Mouse (Mus musculus) cerebellum, adult 2 months (tissue): ENCODE data around the gene Gatd1. TPM values are rescaled to one million over a fixed set of nuclear protein-coding genes. Genes with fewer than 3 reads are reported as not detected.

Source experiments
- DNase-seq, 2 experiments: peaks; one replicate each; pipeline ENCODE4 v3.0.0; 2021
- H3K27ac ChIP-seq: fragments of 200-500 bp; 2 replicates; pipeline ENCODE4 v1.5.1; 2012; ENCODE audit warnings: low read length, control low read depth, inconsistent platforms; ENCODE audit not compliant: insufficient read depth
- H3K27me3 ChIP-seq: fragments of 200-500 bp; 2 replicates; pipeline ENCODE4 v1.6.1; 2012; ENCODE audit warnings: inconsistent platforms, mild to moderate bottlenecking, low read length, moderate library complexity; ENCODE audit not compliant: control insufficient read depth, insufficient read depth
- H3K4me1 ChIP-seq: fragments of 200-500 bp; 2 replicates; pipeline ENCODE4 v1.6.1; 2011; ENCODE audit warnings: low read length; ENCODE audit not compliant: control insufficient read depth, insufficient read depth
- H3K4me3 ChIP-seq: fragments of 200-500 bp; replicated peaks from 2 replicates; pipeline ENCODE3; 2011; ENCODE audit warnings: mild to moderate bottlenecking, low read depth, low read length, control low read depth; ENCODE audit not compliant: insufficient read depth
- CTCF ChIP-seq: fragments of 200-500 bp; IDR thresholded peaks from 2 replicates; pipeline ENCODE4 v1.5.1; 2011; ENCODE audit warnings: low read depth, mild to moderate bottlenecking, control low read depth, low read length, moderate library complexity, borderline replicate concordance; ENCODE audit not compliant: insufficient read depth
- POLR2A ChIP-seq: fragments of 200-500 bp; IDR thresholded peaks from 2 replicates; pipeline ENCODE4 v1.6.1; 2011; ENCODE audit warnings: low read length, control low read depth, borderline replicate concordance; ENCODE audit not compliant: insufficient read depth
- WGBS: fragments of 180-500 bp; shearing (Covaris S2); methylation state at CpG from one replicate; pipeline ENCODE4 v1.1.7; 2018; 5-methylcytosine and 5-hydroxymethylcytosine counted together
- polyA plus RNA-seq: library from polyadenylated mRNA; depleted of rRNA; stranded (reverse); fragments of >200 nt; gene quantifications from 2 replicates; pipeline ENCODE4 v1.2.3, GENCODE M21; 2012; rRNA removed

Gatd1 gene
- polyA plus RNA-seq, 1 experiment = 49.2 TPM

DNA sequence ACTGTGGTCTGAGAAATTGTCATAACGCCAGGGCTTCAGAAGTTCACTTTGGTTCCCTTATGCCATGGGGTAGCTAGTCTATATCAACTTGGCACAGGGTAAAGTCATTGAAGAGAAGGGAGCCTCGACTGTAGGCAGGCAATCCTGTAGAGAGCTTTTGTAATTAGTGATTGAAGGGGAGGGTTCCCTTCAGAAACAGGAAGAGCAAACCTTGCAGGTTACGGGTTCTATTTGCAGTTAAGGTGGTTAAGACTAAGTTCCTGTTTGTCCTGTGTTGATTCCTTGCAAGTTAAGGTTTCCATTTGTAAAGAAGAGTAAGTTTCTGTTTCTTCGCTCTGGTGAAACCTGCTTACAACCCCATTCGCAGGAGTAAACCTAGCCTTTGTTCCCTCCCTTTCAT is 44.0 kb downstream of the Gatd1 start:
- TF ChIP-seq POLR2A = no peak
- TF ChIP-seq CTCF = no peak
- H3K27ac ChIP-seq = no peak overlapping the region
- H3K4me1 ChIP-seq = no peaks in the 10 kb centered on the region
- no peak for DNase-seq
- H3K4me3 ChIP-seq = no peak overlapping the region
- no peaks in the 10 kb centered on the region for H3K27me3 ChIP-seq
- 73% methylated on average over 5 of the region's 5 CpGs for WGBS

DNA sequence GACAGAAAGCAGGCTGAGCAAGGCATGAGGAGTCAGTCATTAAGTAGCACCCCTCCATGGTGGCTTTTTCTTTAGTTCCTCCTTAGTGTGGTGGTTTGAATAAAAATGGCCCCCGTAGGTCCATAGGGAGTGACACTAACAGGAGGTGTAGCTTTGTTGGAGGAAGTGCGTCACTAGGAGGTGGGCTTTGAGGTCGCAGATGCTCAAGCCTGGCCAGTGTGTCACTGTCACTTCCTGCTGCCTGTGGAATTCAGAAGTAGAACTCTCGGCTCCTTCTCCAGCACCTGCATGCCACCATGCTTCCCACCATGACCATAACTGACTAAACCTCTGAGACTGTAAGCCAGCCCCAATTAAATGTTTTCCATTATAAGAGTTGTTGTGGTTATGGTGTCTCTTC is 46.6 kb downstream of the Gatd1 start:
- no peaks in the 10 kb centered on the region for H3K4me1 ChIP-seq
- no peak for DNase-seq
- 80% methylated on average over 4 of the region's 4 CpGs for WGBS
- no peak overlapping the region for H3K27ac ChIP-seq
- TF ChIP-seq CTCF = no peak
- TF ChIP-seq POLR2A = no peak
- no peaks in the 10 kb centered on the region for H3K27me3 ChIP-seq
- H3K4me3 ChIP-seq = no peak overlapping the region

DNA sequence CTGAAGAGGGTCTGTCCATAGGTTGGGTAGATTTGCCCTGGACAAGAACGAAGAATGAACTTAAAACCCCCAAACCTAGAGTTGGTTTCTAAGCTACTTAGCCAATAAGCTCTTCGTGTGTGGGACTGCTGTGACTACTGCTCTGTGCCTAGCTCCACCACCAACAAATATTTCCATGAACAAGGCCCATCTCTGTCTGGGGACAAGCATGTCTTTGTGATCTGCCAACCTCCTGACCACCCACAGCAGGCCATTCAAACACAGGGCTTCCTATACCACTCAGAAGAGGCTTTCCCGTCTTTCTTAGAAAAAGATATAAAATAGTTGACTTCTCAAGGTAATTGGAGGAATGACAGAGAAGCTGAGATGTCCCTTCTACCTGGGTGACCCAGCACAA is 48.9 kb downstream of the Gatd1 start:
- H3K27me3 ChIP-seq = no peaks in the 10 kb centered on the region
- peak overlapping the region; percentile 69; the same call in 1 of the 2 replicates for H3K27ac ChIP-seq
- DNase-seq = no peak
- WGBS = 57% methylated on average over 3 of the region's 3 CpGs
- peaks cover 5% of the 10 kb centered on the region for H3K4me1 ChIP-seq
- H3K4me3 ChIP-seq = no peak overlapping the region
- TF ChIP-seq CTCF (no peak), POLR2A (no peak)

DNA sequence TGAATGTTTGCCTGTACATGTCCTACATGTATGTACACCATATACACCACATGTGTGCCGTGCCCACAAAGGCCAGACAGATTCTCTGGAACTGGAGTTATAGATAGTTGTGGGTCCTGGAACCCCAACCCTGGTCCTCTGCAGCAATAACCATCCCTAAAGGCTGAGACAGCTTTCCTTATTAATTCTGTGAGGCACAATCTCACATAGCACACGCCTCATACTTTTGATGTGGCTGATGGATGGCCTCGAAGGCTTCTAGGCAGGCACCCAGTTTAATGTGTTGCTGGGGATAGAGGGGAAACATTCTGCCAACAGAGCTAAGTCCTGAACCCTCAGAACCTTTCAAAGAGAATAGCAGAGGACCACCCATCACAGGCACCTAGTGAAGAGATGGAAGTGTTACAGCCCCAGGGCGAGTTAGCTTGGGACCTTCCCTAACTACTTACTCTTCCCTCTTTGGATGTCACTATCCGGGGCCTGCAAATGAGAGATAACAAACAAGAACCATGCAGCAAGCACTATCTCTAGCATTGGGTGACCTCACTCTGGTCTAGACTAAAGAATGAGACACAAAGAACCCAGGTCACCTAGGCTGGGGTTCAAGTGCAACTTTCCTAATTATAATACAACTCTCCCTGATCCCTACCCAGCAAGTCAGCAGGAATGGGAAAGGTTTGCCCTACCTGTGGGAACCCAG is 49.4 kb downstream of the Gatd1 start:
- H3K4me1 ChIP-seq = peaks cover 5% of the 10 kb centered on the region
- no peak for TF ChIP-seq POLR2A
- TF ChIP-seq CTCF = no peak
- 77% methylated on average over 5 of the region's 5 CpGs for WGBS
- no peaks in the 10 kb centered on the region for H3K27me3 ChIP-seq
- DNase-seq = no peak
- H3K4me3 ChIP-seq = no peak overlapping the region
- H3K27ac ChIP-seq = peak overlapping the region; percentile 50; the same call in 1 of the 2 replicates

DNA sequence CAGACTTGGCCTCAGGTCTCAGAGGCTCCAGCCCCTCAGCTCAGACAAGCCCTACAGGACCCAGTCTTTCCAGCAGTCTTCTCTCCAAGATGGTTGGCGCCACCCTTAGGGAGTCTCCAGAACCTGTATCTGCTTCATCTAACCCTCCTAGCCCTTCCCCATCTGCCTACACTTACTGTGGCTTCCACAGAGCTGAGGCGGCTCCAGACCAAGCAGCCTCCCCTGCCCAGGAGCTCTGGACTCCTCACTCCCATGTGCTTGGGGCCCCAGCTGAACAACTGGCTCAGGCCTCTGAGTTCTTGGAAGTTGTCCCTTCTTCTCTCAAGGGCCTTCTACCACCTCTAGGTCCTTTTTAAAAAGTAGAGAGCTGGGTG is 50.2 kb downstream of the Gatd1 start:
- peaks cover 5% of the 10 kb centered on the region for H3K4me1 ChIP-seq
- DNase-seq = no peak
- no peak overlapping the region for H3K4me3 ChIP-seq
- no peak for TF ChIP-seq CTCF
- TF ChIP-seq POLR2A = no peak
- H3K27ac ChIP-seq = no peak overlapping the region; the same call in 1 of the 2 replicates
- H3K27me3 ChIP-seq = no peaks in the 10 kb centered on the region
- WGBS = 69% methylated on average over 2 of the region's 2 CpGs

DNA sequence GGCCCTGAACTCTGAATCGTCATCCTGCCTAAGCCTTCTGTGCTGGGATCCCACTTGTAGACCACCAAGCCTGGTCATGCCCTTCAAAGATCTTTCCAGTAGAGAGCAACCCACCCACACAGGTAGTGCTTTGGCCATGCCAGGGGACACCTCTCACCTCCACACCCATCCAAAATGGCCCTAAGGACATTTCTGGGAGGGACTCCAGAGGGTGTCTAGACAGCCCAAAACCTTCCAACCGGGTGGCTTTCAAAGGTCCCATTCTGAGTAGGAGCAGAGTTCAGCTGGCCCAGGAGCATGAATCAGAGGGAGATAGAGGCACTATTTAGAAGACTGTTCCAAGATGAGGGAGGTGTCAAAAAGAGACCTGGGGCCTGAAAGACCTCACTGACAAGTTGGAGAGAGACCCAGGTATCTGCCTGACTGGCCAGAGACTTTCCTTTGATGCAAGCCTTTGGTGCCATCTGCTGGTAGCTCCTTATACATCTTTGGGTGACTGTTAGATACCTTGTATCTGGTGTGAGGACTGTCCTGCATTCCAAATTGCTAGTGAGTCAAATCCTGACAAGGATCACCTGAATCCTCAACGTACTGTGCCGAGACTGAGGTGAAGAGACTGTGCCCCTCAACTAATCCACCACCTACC is 50.7 kb downstream of the Gatd1 start:
- WGBS = 56% methylated on average over 4 of the region's 4 CpGs
- peak; percentile 84 for TF ChIP-seq CTCF
- no peak for TF ChIP-seq POLR2A
- DNase-seq = peak; percentile 80 to 82
- Histone ChIP-seq H3K27me3 (no peaks in the 10 kb centered on the region), H3K4me1 (peaks cover 5% of the 10 kb centered on the region), H3K27ac (no peak overlapping the region), H3K4me3 (no peak overlapping the region)

DNA sequence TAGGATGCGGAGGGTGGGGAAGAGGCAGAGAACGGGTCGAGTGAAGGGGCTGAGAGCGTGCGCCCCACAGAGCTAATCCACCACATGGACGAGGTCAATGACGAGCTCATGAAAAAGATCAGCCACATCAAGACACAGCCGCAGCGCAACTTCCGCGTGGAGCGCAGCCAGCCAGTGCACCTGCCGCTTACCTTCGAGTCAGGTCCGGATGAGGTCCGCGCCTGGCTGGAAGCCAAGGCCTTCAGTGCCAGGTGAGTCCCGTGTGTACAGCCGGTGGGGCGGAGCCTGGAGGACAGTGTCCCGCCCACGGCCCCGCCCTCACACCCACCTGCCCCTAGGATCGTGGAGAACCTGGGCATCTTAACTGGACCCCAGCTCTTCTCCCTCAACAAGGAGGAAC is 52.4 kb downstream of the Gatd1 start:
- no peak for TF ChIP-seq CTCF
- TF ChIP-seq POLR2A = no peak
- WGBS = 11% methylated on average over 24 of the region's 24 CpGs
- no peak overlapping the region for H3K27ac ChIP-seq
- H3K4me1 ChIP-seq = peaks cover 9% of the 10 kb centered on the region
- peak overlapping the region; percentile 37 for H3K4me3 ChIP-seq
- no peaks in the 10 kb centered on the region for H3K27me3 ChIP-seq
- peak; percentile 75 to 80 for DNase-seq

Other genes with a start within 250 kb of the Gatd1 start
- gene Rnh1, start 241.3 kb downstream of the Gatd1 start, polyA plus RNA-seq = 66.9 and 67.4 TPM in 2 replicates
- gene Hras, start 220.1 kb downstream of the Gatd1 start, polyA plus RNA-seq = 169 and 186 TPM in 2 replicates
- gene Lrrc56, start 220.0 kb downstream of the Gatd1 start, polyA plus RNA-seq = 5.6 and 6.3 TPM in 2 replicates
- 0.19 and 0.26 TPM in 2 replicates for gene Lmntd2, start 200.1 kb downstream of the Gatd1 start, polyA plus RNA-seq
- gene Rassf7, start 198.3 kb downstream of the Gatd1 start, polyA plus RNA-seq = 5.5 TPM in 2 replicates
- gene Phrf1, start 185.4 kb downstream of the Gatd1 start, polyA plus RNA-seq = 31.2 and 32.0 TPM in 2 replicates
- gene Irf7, start 147.7 kb downstream of the Gatd1 start, polyA plus RNA-seq = 4.7 and 5.6 TPM in 2 replicates
- 0.07 TPM in 1 of 2 replicates, not detected in the other for gene Cdhr5, start 137.3 kb downstream of the Gatd1 start, polyA plus RNA-seq
- 0.70 and 1.0 TPM in 2 replicates for gene Sct, start 135.0 kb downstream of the Gatd1 start, polyA plus RNA-seq
- 0.49 and 0.76 TPM in 2 replicates for gene Drd4, start 122.1 kb downstream of the Gatd1 start, polyA plus RNA-seq
- 47.5 and 49.3 TPM in 2 replicates for gene Deaf1, start 86.4 kb downstream of the Gatd1 start, polyA plus RNA-seq
- 66.7 and 68.3 TPM in 2 replicates for gene Tmem80, start 86.4 kb downstream of the Gatd1 start, polyA plus RNA-seq
- gene Eps8l2, start 75.3 kb downstream of the Gatd1 start, polyA plus RNA-seq = 77.3 and 90.4 TPM in 2 replicates
- gene Taldo1, start 21.9 kb downstream of the Gatd1 start, polyA plus RNA-seq = 222 and 232 TPM in 2 replicates
- gene Cend1, start 15.4 kb upstream of the Gatd1 start, polyA plus RNA-seq = 375 and 402 TPM in 2 replicates
- gene Slc25a22, start 23.8 kb upstream of the Gatd1 start, polyA plus RNA-seq = 328 and 384 TPM in 2 replicates
- 3.2 and 4.4 TPM in 2 replicates for gene Pidd1, start 29.9 kb upstream of the Gatd1 start, polyA plus RNA-seq
- 481 and 571 TPM in 2 replicates for gene Rplp2, start 33.2 kb upstream of the Gatd1 start, polyA plus RNA-seq
- gene Pnpla2, start 41.1 kb upstream of the Gatd1 start, polyA plus RNA-seq = 46.8 and 51.3 TPM in 2 replicates
- gene Cracr2b, start 47.0 kb upstream of the Gatd1 start, polyA plus RNA-seq = 8.3 and 10.1 TPM in 2 replicates
- gene Cd151, start 53.3 kb upstream of the Gatd1 start, polyA plus RNA-seq = 68.7 and 73.9 TPM in 2 replicates
- 58.9 and 62.3 TPM in 2 replicates for gene Polr2l, start 61.0 kb upstream of the Gatd1 start, polyA plus RNA-seq
- gene Tspan4, start 61.1 kb upstream of the Gatd1 start, polyA plus RNA-seq = 140 and 162 TPM in 2 replicates
- 35.8 and 37.9 TPM in 2 replicates for gene Chid1, start 125.7 kb upstream of the Gatd1 start, polyA plus RNA-seq
- gene Ap2a2, start 148.0 kb upstream of the Gatd1 start, polyA plus RNA-seq = 94.8 and 96.7 TPM in 2 replicates
- 0.05 and 0.08 TPM in 2 replicates for gene Muc6, start 241.2 kb upstream of the Gatd1 start, polyA plus RNA-seq